Mouse (Mus musculus): Measurements from ENCODE around the gene Srsf3. TPM values are rescaled to one million over a fixed set of nuclear protein-coding genes. Genes with fewer than 3 reads are reported as not detected.
"Not testable (repeated sequence)": the region's sequence is repeated elsewhere in the genome, so short reads cannot be mapped to it uniquely, and the experiment has no call there.

The Srsf3 gene
- polyA plus RNA-seq, 1 experiment = 214 TPM

DNA sequence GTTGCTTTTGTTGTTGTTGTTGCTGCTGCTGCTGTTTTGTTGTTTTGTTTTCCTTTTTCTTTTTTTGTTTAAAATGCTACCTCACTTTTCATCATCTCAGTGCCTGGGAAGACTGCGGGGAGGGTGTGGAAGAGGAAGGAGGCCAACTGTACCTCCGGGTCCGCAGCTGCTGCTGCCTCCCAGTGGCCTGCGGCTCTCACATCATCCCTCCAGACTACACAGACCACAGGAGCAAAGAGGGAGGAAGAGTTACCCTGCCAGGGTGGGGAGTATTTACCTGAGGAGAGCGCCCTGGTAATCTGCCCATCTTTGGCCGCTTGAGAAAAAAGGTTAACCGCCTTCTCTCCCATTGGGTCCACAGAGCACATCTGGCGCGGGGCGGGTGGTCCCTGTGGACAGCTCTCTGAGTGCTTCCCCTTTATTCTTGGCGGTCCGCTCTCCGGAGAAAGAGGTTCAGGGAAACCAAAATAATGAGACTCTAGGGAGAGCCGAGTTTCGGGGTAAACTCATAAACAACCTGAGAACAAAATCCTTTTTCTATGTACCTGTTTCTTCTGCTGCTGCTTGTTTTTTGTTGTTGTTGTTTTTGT lies 10.1 kb upstream of the Srsf3 start:
- TF ChIP-seq CTCF (IDR thresholded peaks at IDR 0.05; ENCODE audit: control insufficient read depth, insufficient read depth, low read length) (peak; percentile 67; the same call in 1 of the 2 replicates), POLR2A (IDR thresholded peaks at IDR 0.05; ENCODE audit: borderline replicate concordance, control insufficient read depth, low read depth, low read length) (no peak)
- peaks cover 6% of the 10 kb centered on the region for H3K4me1 ChIP-seq (ENCODE audit: control insufficient read depth, insufficient read depth, low read length)
- H3K4me3 ChIP-seq (replicated peaks; ENCODE audit: control insufficient read depth, low read depth, low read length) = no peak overlapping the region
- H3K27ac ChIP-seq (ENCODE audit: control insufficient read depth, insufficient read depth, low read depth, low read length, poor library complexity) = no peak overlapping the region
- WGBS = 3% methylated on average over 15 of the region's 15 CpGs

DNA sequence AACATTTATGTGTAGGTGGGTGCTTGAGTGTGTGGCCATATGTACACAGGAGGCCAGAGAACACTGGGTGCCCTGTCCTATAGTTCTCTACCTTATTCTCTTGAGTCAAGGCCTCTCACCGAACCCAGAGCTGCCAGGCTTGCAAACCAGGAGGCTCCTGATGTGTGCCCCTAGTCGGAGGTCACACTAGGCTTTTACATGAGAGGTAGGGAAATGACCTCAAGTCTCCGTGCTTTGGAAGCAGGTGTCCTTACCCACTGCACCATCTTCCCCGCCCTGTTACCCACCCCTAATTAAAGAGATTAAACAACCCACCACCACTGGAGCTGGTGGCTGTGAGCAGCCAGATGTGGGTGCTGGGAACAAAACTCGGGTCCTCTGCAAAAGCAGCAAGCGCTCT lies 9.1 kb upstream of the Srsf3 start:
- no peak overlapping the region for H3K4me3 ChIP-seq (replicated peaks; ENCODE audit: control insufficient read depth, low read depth, low read length)
- TF ChIP-seq CTCF (IDR thresholded peaks at IDR 0.05; ENCODE audit: control insufficient read depth, insufficient read depth, low read length) = no peak
- TF ChIP-seq POLR2A (IDR thresholded peaks at IDR 0.05; ENCODE audit: borderline replicate concordance, control insufficient read depth, low read depth, low read length) = no peak
- WGBS = 82% methylated on average over 6 of the region's 6 CpGs
- no peak overlapping the region for H3K27ac ChIP-seq (ENCODE audit: control insufficient read depth, insufficient read depth, low read depth, low read length, poor library complexity)
- H3K4me1 ChIP-seq (ENCODE audit: control insufficient read depth, insufficient read depth, low read length) = peaks cover 6% of the 10 kb centered on the region

DNA sequence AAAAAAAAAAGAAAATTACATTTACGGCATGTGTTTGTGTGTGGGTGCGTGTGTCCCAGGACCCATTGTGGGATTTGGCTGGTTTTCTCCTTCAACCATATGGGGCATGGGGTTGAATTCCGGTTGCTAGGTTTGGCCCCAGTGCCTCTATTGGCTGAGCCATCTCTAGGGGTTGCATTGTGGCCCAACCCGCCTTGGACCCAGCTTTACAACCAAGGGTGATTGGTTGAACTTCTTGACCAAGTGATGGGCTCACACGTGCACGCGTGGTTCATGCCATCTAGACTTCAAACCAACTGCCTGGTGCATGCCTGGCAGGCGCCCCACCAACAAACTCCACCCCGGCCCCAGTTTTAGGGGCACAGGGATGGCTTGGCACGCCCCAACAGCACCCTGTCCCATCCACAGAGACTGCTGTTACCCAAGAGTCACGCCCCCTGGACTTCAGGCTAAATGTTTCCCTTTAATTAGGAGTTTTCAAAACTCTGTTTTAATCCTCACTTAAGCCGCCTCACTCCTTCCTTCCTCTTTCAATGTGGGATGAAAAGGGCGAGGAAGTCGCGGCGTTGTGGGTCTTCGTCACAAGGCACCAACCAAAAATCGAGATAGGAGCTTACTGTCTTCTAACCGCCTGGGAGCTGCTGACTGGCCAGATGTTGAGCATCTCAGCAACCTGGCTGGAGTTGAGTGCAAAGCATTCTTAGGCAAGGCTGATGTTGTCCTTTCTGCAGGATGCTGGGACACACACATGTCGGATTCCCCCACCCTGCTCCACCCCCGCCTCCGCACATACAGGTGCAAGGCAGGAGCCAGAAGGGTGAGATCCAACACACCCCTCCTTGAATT lies 8.2 kb upstream of the Srsf3 start:
- Histone ChIP-seq H3K4me1 (ENCODE audit: control insufficient read depth, insufficient read depth, low read length) (peaks cover 6% of the 10 kb centered on the region), H3K4me3 (replicated peaks; ENCODE audit: control insufficient read depth, low read depth, low read length) (no peak overlapping the region), H3K27ac (ENCODE audit: control insufficient read depth, insufficient read depth, low read depth, low read length, poor library complexity) (0 out of 2 replicates have a peak overlapping the region, but pooled peaks have one; percentile 11)
- TF ChIP-seq POLR2A (IDR thresholded peaks at IDR 0.05; ENCODE audit: borderline replicate concordance, control insufficient read depth, low read depth, low read length) (no peak), CTCF (IDR thresholded peaks at IDR 0.05; ENCODE audit: control insufficient read depth, insufficient read depth, low read length) (no peak)
- 29% methylated on average over 22 of the region's 22 CpGs for WGBS

DNA sequence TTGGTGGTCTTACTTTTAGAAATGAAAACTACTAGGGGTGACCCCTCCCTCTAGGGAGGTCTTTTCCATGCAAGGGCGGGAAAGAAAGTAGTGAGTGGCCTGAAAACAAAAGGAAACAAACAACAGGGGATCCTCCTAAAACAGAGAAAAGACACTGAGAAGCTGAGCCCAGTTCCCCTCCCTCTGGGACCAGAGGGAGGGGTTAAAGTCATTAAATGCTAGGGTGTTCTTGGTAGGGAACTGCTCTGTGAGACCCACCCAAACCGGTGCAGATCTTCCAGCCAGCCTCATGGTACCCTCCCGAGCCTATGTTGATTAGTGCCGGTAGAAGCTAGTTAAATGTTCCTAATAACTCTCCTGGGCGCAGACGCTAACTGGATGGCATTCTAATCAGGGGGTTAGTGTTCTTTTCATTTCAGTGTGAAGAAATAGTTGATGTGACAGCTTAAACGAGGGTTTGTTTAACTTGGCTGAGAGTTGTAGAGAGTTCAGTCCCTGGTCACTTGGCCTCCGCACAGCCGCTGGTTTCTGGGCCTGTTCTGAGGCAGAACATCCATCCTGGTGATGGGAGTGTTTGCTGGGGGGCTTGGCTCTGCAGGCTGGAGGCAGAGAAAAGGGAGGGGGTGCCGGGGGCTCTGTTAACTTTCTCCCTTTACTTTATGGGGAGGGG lies 7.4 kb upstream of the Srsf3 start:
- 72% methylated on average over 10 of the region's 10 CpGs for WGBS
- no peak overlapping the region for H3K27ac ChIP-seq (ENCODE audit: control insufficient read depth, insufficient read depth, low read depth, low read length, poor library complexity)
- H3K4me1 ChIP-seq (ENCODE audit: control insufficient read depth, insufficient read depth, low read length) = peaks cover 6% of the 10 kb centered on the region
- no peak for TF ChIP-seq CTCF (IDR thresholded peaks at IDR 0.05; ENCODE audit: control insufficient read depth, insufficient read depth, low read length)
- no peak overlapping the region for H3K4me3 ChIP-seq (replicated peaks; ENCODE audit: control insufficient read depth, low read depth, low read length)

DNA sequence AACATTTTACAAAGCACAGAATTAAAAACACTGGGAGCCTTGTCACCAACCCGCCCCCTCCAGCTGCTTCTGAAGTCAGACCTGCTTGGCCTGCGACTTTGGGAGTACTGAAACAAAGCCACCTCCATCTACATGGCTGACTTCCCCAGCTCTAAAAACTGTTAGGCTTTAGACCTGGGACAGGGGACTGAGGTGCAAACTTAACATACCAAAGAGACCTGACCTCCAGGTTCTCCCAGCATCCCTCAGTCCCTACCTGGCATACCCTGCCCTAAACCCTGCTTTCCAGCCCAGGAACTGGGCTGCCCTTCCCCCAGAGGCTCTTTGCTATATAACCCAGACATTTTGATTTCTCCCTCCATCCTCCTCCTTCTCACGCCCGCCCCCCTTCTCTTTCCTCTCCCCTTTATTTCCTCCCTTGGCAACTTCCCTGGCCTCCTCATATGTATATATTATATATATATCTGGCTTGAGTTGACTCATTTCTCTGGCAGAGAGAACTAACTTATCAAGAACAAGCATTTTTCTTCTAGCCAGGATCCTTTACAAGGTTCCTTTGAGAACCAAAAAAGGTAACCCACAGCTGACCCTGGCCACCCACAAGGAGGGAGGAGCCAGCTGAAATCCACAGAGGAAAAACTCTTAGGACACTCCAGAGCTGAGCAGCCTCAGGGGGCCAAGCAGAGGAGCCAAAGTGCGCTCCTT lies 5.6 kb upstream of the Srsf3 start:
- 76% methylated on average over 5 of the region's 5 CpGs for WGBS
- H3K27ac ChIP-seq (ENCODE audit: control insufficient read depth, insufficient read depth, low read depth, low read length, poor library complexity) = no peak overlapping the region
- no peak for TF ChIP-seq CTCF (IDR thresholded peaks at IDR 0.05; ENCODE audit: control insufficient read depth, insufficient read depth, low read length)
- no peak for TF ChIP-seq POLR2A (IDR thresholded peaks at IDR 0.05; ENCODE audit: borderline replicate concordance, control insufficient read depth, low read depth, low read length)
- H3K4me3 ChIP-seq (replicated peaks; ENCODE audit: control insufficient read depth, low read depth, low read length) = no peak overlapping the region
- peaks cover 6% of the 10 kb centered on the region for H3K4me1 ChIP-seq (ENCODE audit: control insufficient read depth, insufficient read depth, low read length)

DNA sequence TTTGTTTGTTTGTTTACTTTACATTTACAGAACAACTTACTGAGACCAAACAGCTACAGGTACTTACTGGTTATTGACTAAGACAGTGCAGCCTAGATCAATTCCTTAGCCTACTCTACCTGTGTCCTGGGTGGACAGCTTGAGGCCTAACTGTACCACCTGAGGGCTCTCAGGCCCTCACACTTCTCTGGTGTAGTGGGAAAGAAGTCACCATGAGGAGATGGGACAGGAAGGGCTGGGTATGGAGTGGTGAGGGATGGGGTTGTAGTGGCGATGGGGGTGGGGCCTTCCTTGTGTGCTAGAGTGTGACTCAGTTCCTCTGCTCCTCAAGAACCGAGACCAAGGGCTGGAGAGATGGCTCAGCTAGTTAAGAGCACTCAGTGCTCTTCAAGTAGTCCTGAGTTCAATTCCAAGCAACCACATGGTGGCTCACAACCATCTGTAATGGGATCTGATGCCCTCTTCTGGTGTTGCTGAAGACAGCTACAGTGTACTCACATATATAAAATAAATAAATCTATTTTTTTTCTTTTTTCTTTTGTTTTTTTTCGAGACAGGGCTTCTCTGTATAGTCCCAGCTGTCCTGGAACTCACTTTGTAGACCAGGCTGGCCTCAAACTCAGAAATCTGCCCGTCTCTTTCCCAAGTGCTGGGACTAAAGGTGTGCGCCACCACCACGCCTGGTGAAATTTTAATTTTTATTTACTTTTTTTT lies 1.9 kb upstream of the Srsf3 start:
- Histone ChIP-seq H3K27ac (ENCODE audit: control insufficient read depth, insufficient read depth, low read depth, low read length, poor library complexity) (no peak overlapping the region), H3K4me1 (ENCODE audit: control insufficient read depth, insufficient read depth, low read length) (no peaks in the 10 kb centered on the region), H3K4me3 (replicated peaks; ENCODE audit: control insufficient read depth, low read depth, low read length) (no peak overlapping the region)
- 74% methylated on average over 6 of the region's 6 CpGs for WGBS
- TF ChIP-seq CTCF (IDR thresholded peaks at IDR 0.05; ENCODE audit: control insufficient read depth, insufficient read depth, low read length) (no peak), POLR2A (IDR thresholded peaks at IDR 0.05; ENCODE audit: borderline replicate concordance, control insufficient read depth, low read depth, low read length) (no peak)

DNA sequence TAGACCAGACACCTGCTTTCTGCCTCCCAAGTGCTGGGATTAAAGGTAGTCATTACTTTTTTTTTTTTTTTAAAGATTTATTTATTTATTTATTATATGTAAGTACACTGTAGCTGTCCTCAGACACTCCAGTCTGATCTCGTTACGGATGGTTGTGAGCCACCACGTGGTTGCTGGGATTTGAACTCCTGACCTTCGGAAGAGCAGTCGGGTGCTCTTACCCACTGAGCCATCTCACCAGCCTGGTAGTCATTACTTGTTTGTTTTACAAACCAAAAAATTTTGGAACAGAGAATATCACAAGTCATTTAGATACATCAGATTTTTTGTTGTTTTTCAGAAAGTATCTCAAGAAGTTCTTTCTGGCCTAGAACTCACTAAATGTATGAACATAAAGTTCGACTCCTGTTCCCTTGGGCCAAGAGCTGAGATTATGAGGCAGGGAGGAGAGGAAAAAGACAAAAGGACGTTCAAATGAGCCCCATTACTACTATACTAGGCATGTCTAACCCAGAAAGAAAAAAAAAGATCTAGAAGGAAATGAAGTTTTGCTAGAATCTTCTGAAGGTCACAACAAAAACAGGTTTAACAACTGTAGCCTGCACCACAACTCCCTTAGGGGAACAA lies 1.2 kb upstream of the Srsf3 start:
- H3K27ac ChIP-seq (ENCODE audit: control insufficient read depth, insufficient read depth, low read depth, low read length, poor library complexity) = peak overlapping the region; percentile 93; the same call in 1 of the 2 replicates
- H3K4me1 ChIP-seq (ENCODE audit: control insufficient read depth, insufficient read depth, low read length); H3K4me3 ChIP-seq (replicated peaks; ENCODE audit: control insufficient read depth, low read depth, low read length): not testable (repeated sequence)
- 63% methylated on average over 7 of the region's 7 CpGs for WGBS

All from bone marrow, adult 2 months (tissue).